Mouse (Mus musculus): Measurements from ENCODE around the gene Zfp558.

GRCm38 (mm10) chr9:18431687-18432086 lies 46.4 kb downstream of the Zfp558 start:
- TF ChIP-seq CTCF (IDR thresholded peaks at IDR 0.05; ENCODE audit: low read depth) (no peak), EP300 (IDR thresholded peaks at IDR 0.05; ENCODE audit: low read depth) (no peak)
